Mouse (Mus musculus) adrenal gland, postnatal 10 days (tissue): Measurements from ENCODE around the gene Ltc4s. TPM values are rescaled to one million over a fixed set of nuclear protein-coding genes. Genes with fewer than 3 reads are reported as not detected.

Experiments
- DNase-seq: peaks from one replicate; pipeline ENCODE4 v3.0.0; 2021; ENCODE audit warnings: mixed read lengths
- long read RNA-seq, 2 experiments: library from polyadenylated mRNA; stranded (forward); transcript quantifications; one replicate each; pipeline ENCODE4 v2.0.0; 2021
- total RNA-seq, 2 experiments: library from RNA; stranded (reverse); gene quantifications; 2 replicates each; pipeline ENCODE4 v1.2.3; 2021

The Ltc4s gene
- total RNA-seq: 10 to 100 TPM; 10.1 to 12.6 TPM
- long read RNA-seq, experiment 1, transcript Ltc4s-202 (5 exons, 649 nt): major isoform, 7 of 10 reads
- long read RNA-seq, experiment 1, partial matches to known transcripts: 2 of 10 reads
- long read RNA-seq, experiment 1, other reads (novel, unspliced or antisense): 1 of 10 reads
- long read RNA-seq, experiment 2, transcript Ltc4s-202 (5 exons, 649 nt): major isoform, 7 of 8 reads
- long read RNA-seq, experiment 2, partial matches to known transcripts: 0 of 8 reads
- long read RNA-seq, experiment 2, other reads (novel, unspliced or antisense): 0 of 8 reads

- DNase-seq: peak; percentile 16
Observed at GRCm38 (mm10) chr11:50238324-50238723, at the start of gene Ltc4s. TSS of gene Ltc4s (minus strand) at chr11:50238616.

DNA sequence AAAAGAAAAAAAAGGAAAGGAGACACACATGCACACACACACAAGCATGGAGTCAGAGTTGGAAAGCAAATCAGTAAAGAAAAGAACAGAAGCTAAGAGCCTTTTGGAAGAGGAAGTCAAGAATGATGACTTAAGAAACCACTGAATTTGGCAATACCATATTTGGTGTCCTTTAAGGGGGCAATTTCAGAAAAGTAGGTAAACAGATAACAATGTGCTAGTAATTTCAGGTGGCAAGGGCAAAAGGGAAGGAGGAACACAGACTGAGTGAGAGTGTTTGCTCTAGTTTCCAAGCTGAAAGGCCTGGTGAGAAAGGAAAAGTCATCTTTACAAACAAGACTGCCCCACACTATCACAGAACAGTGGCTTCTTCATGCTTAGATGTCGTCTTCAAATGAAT lies 48.0 kb upstream of the Ltc4s start:
- no peak for DNase-seq

- no peak for DNase-seq
Observed at GRCm38 (mm10) chr11:50285696-50286095, 47.3 kb upstream of the Ltc4s start.

- DNase-seq: no peak
Observed at GRCm38 (mm10) chr11:50285263-50285662, 46.8 kb upstream of the Ltc4s start.

GRCm38 (mm10) chr11:50280053-50280452 lies 41.6 kb upstream of the Ltc4s start:
- no peak for DNase-seq

- DNase-seq: no peak
Observed at GRCm38 (mm10) chr11:50279005-50279404, 40.6 kb upstream of the Ltc4s start.

DNA sequence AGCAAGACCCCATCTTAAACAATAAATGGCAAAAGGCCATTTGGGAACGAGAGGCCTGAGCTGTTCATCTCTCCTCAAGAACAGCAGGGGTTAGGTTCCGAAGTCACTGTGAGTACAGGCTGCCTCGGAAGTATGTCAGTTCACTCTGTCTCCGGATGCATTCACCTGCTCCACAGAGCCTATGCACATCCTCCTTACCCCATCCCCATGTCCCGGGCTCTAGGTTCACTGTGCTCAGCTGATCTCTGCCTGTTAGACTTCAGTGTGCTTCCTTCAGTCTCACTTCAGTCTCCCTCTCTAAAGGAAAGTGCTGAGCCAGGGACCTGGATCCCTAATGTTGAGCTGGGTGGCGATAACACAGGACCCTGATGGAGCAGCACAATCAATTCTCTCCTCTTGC lies 39.3 kb upstream of the Ltc4s start:
- no peak for DNase-seq

DNA sequence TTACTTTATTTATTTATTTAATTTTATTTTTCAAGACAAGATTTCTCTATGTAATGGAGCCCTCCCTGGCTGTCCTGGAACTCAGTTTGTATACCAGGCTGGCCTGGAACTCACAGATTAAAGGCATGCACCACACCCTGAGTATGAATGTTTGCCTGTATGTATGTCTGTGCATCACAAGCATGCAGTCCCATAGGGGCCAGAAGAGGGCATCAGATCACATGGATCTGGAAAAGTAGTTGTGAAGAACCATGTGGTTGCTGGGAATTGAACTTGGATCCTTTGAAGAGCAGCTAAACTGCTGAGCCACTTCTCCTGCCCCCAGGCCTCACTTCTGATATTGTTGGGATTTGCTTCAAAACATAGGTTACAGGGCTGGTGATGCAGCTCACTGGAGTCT lies 38.6 kb upstream of the Ltc4s start:
- DNase-seq: no peak

DNA sequence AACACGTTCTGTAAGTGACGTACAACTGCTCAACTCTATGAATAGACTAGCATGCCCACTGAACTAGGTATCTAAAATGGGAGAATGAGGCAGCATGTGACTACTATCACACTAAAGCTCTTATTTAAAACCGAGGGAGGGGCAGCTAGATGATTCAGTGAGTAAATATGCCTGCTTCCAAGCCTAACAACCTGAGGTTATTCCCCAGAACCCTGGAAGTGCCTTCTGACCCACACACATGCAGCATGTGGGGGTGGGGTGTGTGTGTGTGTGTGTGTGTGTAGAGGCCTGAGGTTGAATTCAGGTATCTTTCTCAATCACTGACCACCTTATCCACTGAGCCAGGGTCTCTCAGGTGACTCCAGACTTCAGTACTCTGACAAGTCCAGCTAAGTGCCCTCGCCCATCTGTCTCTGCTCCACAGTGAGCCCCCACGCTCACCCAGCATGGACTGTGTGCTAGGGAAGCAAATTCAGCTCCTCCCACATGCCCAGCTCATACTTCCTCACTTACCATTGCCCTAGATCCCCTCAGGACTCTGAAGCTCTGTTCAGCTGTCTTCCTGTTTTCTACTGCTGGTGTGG lies 37.2 kb upstream of the Ltc4s start:
- no peak for DNase-seq

- DNase-seq: no peak
Observed at GRCm38 (mm10) chr11:50275077-50275476, 36.7 kb upstream of the Ltc4s start.

DNA sequence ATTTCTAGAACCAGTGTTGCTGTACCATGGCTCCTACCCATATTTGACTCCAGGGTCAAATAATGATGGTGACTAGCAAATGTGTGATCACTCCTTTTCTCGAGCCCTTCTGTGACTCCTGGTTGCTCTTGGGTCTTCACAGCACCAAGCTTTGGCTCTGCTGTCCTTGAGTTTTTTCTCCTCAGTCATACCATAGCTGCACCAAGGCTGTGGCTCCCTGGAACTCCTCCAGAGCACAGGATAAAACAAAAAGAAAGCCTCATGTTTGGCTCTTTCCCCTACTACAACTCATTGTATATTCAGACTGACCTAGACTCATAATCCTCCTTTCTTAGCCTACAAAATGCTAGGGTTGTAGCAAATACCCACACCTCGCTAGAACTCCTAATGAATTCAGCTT lies 34.4 kb upstream of the Ltc4s start:
- DNase-seq: no peak

DNA sequence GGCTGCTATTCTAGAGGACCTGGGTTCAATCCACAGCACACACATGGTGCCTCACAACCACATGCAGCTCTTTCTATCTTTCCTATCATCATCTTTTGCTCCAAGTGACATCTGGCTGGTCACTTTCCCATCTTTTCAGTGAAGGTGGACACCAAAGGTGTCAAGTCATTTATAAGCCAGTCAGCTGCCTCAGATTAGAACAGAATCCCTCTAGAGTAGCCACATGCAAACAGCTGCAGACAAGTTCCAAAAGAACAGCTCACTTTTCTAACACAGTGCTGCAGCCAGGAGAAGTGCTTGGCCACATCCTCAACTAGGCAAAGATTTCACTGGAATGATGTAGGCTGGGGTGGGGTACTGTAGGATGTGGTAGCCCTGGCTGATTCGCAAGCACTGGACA lies 31.5 kb upstream of the Ltc4s start:
- no peak for DNase-seq

DNA sequence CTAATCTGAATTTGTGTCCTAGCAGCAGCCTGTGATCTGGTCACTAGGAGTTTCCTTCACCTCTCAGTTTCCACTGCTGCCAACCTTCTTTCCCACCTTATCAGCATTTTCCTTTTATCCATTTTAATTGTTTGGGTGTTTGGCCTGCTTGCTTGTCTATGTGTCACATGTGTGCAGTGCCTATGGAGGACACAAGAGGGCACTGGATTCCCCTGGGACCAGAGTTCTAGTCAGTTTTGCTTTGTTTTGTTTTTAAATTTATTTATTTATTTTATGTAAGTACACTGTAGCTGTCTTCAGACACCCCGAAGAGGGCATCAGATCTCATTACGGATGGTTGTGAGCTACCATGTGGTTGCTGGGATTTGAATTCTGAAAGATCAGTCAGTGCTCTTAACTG lies 30.7 kb upstream of the Ltc4s start:
- peak; percentile 48 for DNase-seq

DNA sequence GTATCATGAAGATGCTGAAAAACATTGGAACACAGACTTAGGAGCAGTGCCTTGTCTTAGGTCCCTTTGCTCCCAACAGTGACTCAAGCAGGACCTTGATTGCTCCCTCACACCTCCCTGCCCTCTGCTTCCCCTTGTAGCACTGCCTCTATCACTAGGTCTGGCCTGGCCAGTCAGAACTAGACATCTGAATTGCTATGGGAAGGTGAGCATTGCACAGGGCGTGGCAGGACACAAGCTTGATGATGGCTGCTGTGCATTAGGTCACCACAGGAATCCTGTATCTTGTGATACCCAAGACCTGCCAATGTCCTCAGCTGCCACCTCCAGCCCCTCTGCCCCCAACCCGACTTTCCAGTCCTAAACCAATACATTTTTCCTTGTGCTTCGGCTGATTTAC lies 28.6 kb upstream of the Ltc4s start:
- DNase-seq: no peak

DNA sequence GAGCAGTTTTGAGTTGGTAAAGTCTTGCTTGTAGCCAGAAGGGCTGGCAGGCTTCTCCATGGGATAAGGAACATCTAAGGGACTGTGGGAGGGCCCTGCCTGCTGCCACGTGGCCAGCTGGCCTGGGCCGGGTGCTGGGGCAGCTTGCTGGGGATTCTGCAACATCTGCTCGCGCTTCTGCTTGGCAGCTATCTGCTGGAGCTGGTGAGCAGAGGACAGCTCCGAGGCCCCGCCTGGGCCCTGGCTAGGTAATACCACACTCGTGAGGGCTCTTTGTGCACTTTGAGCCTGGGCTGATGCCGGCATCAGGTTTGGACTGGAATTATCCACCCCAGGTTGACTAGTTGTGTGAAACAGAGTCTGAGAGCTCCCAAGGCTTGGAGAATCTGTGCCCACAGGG lies 27.5 kb upstream of the Ltc4s start:
- no peak for DNase-seq

DNA sequence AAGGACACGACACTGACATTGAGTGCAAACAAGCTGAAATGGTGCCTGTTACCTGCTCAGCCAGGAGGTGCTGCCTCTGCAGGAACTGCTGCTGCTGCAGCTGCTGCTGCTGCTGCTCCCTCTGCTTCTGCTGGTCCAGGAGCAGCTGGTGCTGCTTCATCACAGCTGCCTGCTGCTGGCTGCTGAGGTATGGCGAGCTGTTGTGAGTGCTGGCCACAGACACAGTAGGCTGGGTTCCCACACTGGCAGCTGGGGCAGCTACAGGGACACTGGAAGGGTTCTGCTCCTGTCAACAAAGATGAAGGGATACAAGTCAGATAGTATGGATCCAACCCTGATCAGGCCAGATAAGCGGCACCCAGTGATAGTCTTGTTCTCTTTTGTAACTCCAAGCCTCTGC lies 24.8 kb upstream of the Ltc4s start:
- no peak for DNase-seq

GRCm38 (mm10) chr11:50262020-50262419 lies 23.6 kb upstream of the Ltc4s start:
- DNase-seq: peak; percentile 46

- DNase-seq: no peak
Observed at GRCm38 (mm10) chr11:50258310-50258709, 19.9 kb upstream of the Ltc4s start.

GRCm38 (mm10) chr11:50256615-50257014 lies 18.2 kb upstream of the Ltc4s start:
- DNase-seq: no peak

DNA sequence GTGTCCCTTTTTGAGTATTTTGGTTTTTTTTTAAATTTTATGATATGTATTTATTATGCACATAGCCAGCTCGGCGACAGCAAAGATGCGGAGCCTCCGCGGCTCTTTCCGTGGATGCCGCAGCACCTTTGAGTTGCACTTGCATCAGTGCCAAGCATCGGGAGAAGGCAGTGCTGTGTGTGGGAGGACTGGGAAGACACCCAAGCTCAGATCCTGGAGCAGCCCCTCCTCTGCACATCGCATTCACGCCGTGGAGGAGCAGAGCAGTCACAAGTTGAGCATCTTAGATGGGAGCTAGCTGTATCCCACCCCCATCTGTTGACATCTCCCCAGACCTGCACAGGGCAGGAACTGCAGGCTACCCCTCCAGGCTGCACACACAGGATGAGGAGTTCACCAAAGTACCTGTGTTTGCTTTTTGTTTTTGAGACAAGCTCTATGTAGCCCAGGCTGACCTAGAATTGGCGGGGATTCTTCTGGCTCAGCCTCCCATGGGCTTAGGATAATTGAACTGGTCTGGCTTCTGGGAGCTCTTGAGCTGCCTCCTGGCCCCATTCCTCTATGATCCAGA lies 15.7 kb upstream of the Ltc4s start:
- DNase-seq: no peak

DNA sequence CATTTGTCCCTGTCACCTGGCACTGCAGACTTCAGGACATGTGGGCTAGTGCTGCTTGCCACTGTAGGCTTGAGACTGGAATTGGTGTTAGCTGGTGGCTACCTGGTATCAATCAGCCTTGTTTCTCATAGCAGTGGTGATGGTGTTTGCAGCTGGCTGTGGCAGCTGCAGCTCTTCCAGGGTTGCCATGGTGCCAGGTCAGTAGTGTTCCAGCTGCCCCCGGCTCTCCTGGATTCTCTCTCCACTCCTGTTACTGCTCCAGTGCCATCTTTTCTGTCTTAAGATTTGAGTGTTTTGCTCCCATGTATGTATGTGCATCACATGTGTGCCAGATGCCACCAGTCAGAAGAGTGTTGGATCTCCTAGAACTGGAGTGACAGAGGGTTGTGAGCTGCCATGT lies 15.0 kb upstream of the Ltc4s start:
- no peak for DNase-seq

DNA sequence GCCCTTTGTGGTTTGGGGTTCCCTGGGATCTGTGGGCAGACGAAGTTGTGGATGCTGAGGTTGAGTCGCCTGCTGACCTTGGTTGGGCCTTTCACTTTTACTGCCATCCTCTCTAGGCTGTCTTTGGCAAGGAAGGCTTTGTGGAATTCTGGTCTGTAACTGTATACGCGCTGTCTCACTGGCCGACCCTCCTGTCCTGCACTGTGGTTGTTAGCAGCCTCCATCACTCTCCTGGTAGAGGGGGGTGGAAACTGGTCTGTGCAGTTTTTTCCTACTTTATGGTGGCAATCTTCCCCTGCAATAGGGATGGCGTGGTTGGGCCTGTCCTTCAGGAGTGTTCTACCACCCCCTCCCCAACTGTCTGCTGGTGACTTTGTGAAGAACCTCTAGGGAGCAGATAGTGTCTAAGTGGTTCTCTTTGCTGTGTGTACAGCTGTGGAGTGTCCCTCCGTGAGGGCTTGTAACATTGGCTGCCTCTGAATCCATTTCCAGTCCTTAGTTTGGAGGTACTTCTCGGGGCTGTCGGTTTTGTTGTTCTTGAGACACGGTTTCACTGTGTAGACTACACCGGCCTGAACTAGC lies 14.4 kb upstream of the Ltc4s start:
- no peak for DNase-seq

- DNase-seq: no peak
Observed at GRCm38 (mm10) chr11:50252166-50252565, 13.8 kb upstream of the Ltc4s start.
